In the genomic region with DNA sequence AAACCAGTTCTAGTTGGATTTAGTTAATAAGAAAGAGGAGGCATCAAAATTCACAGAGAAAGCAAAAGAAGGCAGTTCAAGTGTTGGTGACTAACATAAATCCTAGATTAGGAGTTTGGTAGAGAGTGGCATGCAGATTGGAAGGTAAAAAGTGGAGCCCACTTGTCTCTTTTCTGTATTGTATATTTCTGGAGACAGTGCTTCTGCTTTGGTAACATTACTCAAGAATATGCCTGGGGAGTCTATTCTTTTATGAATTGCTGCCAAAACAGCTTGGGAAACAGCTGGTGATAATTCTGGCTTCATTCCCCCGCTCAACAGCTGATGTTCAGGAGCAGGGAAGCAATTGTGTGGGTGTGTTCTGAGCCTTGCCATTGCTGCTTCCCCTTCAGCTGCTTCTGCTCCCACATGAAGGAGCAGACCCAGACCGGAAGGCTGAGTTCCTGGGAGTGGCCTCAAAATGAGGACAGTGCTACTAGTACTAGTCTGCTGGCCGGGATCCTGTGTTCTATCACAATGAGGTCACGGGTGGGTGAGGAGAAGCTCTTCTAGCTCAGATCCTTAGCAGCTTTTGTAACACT, we compare ENCODE assay signal across 8 mouse cellular contexts.
A peak's percentile ranks its signal among the peaks of the same experiment; 100 is the strongest.
DNase-seq lines count a peak whose midpoint lies in the region; ATAC-seq and TF ChIP-seq lines count a peak whose summit lies in the region.

No protein-coding gene starts in this region.

- peaks cover 6% of the 10 kb centered on the region; the same call in 1 of the 2 replicates for H3K4me1 ChIP-seq in intestine, embryonic 14.5 days (replicated peaks; ENCODE audit: control insufficient read depth, insufficient read depth, low read length)
- H3K4me1 ChIP-seq in intestine, postnatal 0 days (replicated peaks; ENCODE audit: control insufficient read depth, insufficient read depth, low read length) = no peaks in the 10 kb centered on the region
- H3K4me1 ChIP-seq in heart, postnatal 0 days (ENCODE audit: control insufficient read depth, insufficient read depth) = no peaks in the 10 kb centered on the region
- H3K4me1 ChIP-seq in neural tube, embryonic 15.5 days = no peaks in the 10 kb centered on the region

- DNase-seq in intestine, embryonic 14.5 days (ENCODE audit: low spot score) = peak; percentile 52
- peak; percentile 61 for DNase-seq in heart, postnatal 0 days (ENCODE audit: low spot score)
- peak; percentile 64 to 73 for DNase-seq in layer of hippocampus, postnatal 14 days (ENCODE audit: low spot score in 2 of 2)
- peak; percentile 61 to 84 for DNase-seq in lung, postnatal 4 days

- no peak overlapping the region for H3K27ac ChIP-seq in intestine, embryonic 14.5 days (ENCODE audit: low read depth)
- no peak overlapping the region for H3K27ac ChIP-seq in intestine, postnatal 0 days (ENCODE audit: low read depth, low read length)
- H3K27ac ChIP-seq in heart, postnatal 0 days (ENCODE audit: low read depth) = no peak overlapping the region
- H3K27ac ChIP-seq in neural tube, embryonic 15.5 days (replicated peaks) = no peak overlapping the region

- no peak for ATAC-seq in intestine, embryonic 14.5 days (replicated peaks; ENCODE audit: low FRiP score, low TSS enrichment, low read depth)
- no peak for ATAC-seq in intestine, postnatal 0 days
- ATAC-seq in common myeloid progenitor, adult 5-6 weeks (replicated peaks; ENCODE audit: low read depth, poor library complexity, severe bottlenecking) = peak; percentile 56
- peak; percentile 84 for ATAC-seq in heart, postnatal 0 days (ENCODE audit: insufficient read depth, low read depth)
- no peak for ATAC-seq in CD4-positive, CD25-positive, alpha-beta regulatory T cell, adult 4 months
- no peak for ATAC-seq in neural tube, embryonic 15.5 days (ENCODE audit: low FRiP score)

- 43% methylated on average over 4 of the region's 4 CpGs for WGBS in intestine, embryonic 14.5 days
- WGBS in intestine, postnatal 0 days = 49% methylated on average over 4 of the region's 4 CpGs
- whole genome bisulfite sequencing in heart, postnatal 0 days = 37% methylated on average over 4 of the region's 4 CpGs
- 78% methylated on average over 4 of the region's 4 CpGs for WGBS in neural tube, embryonic 15.5 days

- no peak overlapping the region for H3K9ac ChIP-seq in intestine, embryonic 14.5 days (ENCODE audit: low read length)
- no peak overlapping the region for H3K9ac ChIP-seq in intestine, postnatal 0 days (ENCODE audit: low read depth, low read length)
- H3K9ac ChIP-seq in heart, postnatal 0 days (replicated peaks; ENCODE audit: low read depth, low read length) = no peak overlapping the region
- H3K9ac ChIP-seq in neural tube, embryonic 15.5 days (replicated peaks) = no peak overlapping the region

- TF ChIP-seq EP300 in heart, postnatal 0 days (IDR thresholded peaks at IDR 0.05; ENCODE audit: low read depth) = no peak; the same call in none of the 2 replicates

- no peak overlapping the region for H3K4me3 ChIP-seq in intestine, embryonic 14.5 days (ENCODE audit: low read depth, low read length)
- H3K4me3 ChIP-seq in intestine, postnatal 0 days (ENCODE audit: low read depth, low read length) = no peak overlapping the region
- no peak overlapping the region for H3K4me3 ChIP-seq in heart, postnatal 0 days (ENCODE audit: low read depth, low read length)
- no peak overlapping the region for H3K4me3 ChIP-seq in neural tube, embryonic 15.5 days (replicated peaks)

- H3K27me3 ChIP-seq in intestine, embryonic 14.5 days (replicated peaks; ENCODE audit: control insufficient read depth, insufficient read depth, low read length) = no peaks in the 10 kb centered on the region
- H3K27me3 ChIP-seq in intestine, postnatal 0 days (replicated peaks; ENCODE audit: control insufficient read depth, insufficient read depth, low read length) = no peaks in the 10 kb centered on the region
- H3K27me3 ChIP-seq in heart, postnatal 0 days (ENCODE audit: control insufficient read depth, insufficient read depth, low read length) = no peaks in the 10 kb centered on the region
- H3K27me3 ChIP-seq in neural tube, embryonic 15.5 days (replicated peaks) = no peaks in the 10 kb centered on the region

- TF ChIP-seq CTCF in intestine, postnatal 0 days (IDR thresholded peaks at IDR 0.05; ENCODE audit: low read depth) = no peak
- no peak for TF ChIP-seq CTCF in heart, postnatal 0 days (IDR thresholded peaks at IDR 0.05; ENCODE audit: low read depth)

- H3K36me3 ChIP-seq in intestine, embryonic 14.5 days (ENCODE audit: control insufficient read depth, insufficient read depth, low read length) = no peaks in the 10 kb centered on the region
- H3K36me3 ChIP-seq in intestine, postnatal 0 days (ENCODE audit: control insufficient read depth, insufficient read depth) = no peaks in the 10 kb centered on the region
- H3K36me3 ChIP-seq in heart, postnatal 0 days (replicated peaks; ENCODE audit: control insufficient read depth, insufficient read depth, low read length) = no peaks in the 10 kb centered on the region
- no peaks in the 10 kb centered on the region for H3K36me3 ChIP-seq in neural tube, embryonic 15.5 days

- H3K9me3 ChIP-seq in intestine, embryonic 14.5 days (ENCODE audit: control insufficient read depth, low read length) = no peaks in the 10 kb centered on the region
- H3K9me3 ChIP-seq in intestine, postnatal 0 days (ENCODE audit: control insufficient read depth) = no peaks in the 10 kb centered on the region
- H3K9me3 ChIP-seq in heart, postnatal 0 days (replicated peaks; ENCODE audit: control insufficient read depth, low read length) = no peaks in the 10 kb centered on the region
- no peaks in the 10 kb centered on the region for H3K9me3 ChIP-seq in neural tube, embryonic 15.5 days (replicated peaks)

- no peak overlapping the region for H3K4me2 ChIP-seq in intestine, embryonic 14.5 days (ENCODE audit: low read length)
- H3K4me2 ChIP-seq in intestine, postnatal 0 days (replicated peaks; ENCODE audit: low read depth) = no peak overlapping the region
- no peak overlapping the region for H3K4me2 ChIP-seq in heart, postnatal 0 days (ENCODE audit: low read depth, low read length)
- H3K4me2 ChIP-seq in neural tube, embryonic 15.5 days = no peak overlapping the region

Comparison
In these comparisons a context has a peak if more than half of its experiments do, and no peak if none do; other contexts are left out.
1. ATAC-seq: peak in common myeloid progenitor, adult 5-6 weeks (single experiment) and heart, postnatal 0 days (single experiment); none in intestine, embryonic 14.5 days (single experiment), intestine, postnatal 0 days (single experiment), CD4-positive, CD25-positive, alpha-beta regulatory T cell, adult 4 months (single experiment) and neural tube, embryonic 15.5 days (single experiment).
2. Peak in every context shown above with its lines, with median percentiles within 50 percentile points of each other: DNase-seq.